14 mouse cellular contexts compared by ENCODE assay signal in the genomic region with DNA sequence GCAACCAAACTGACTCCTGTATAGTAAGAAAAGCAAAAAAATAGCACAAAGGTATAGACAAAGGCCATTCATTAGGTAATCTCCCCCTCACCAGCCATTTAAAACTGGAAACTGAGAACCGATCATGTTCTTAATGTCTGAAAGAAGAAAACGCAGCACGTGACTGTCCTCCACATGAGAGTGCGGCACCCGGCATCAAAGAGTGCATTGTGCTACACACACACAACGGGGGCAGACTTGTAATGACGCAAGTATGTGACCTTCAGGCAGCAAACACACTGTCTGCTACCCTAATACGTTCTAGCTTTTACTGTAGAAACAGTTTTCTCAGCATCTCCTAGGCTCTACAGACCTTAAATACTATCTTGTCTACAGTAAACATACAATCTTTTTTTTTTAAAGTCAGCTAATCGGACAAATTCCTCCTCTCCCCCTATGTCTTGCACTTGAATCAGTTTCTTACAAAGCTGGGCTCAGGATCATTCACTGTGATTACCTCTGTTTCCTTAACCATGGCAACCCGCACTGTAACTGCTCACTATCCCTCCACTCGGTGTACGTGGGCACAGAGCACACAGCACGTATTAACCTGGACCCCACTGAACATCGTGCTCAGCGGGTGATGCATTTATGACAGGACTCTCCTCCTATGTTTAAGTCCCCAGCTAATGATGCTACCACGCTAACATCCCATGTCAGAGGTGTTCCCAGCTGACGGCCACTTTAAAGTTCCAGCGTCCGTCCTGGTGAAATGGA. TPM values are rescaled to one million over a fixed set of nuclear protein-coding genes. Genes with fewer than 3 reads are reported as not detected.
DNase-seq lines count a peak whose midpoint lies in the region; ATAC-seq and TF ChIP-seq lines count a peak whose summit lies in the region.
"Had no signal": no experiment of that assay in that cellular context is flagged by ENCODE, and none has a peak within 500 bp of the region (broad histone marks: within the 10 kb centered on the region; RNA-seq: fewer than 3 reads in every experiment).

No protein-coding gene starts in this region.

- 63% methylated on average over 19 of the region's 19 CpGs for WGBS in midbrain, embryonic 16.5 days
- 85% methylated on average over 19 of the region's 19 CpGs for WGBS in midbrain, embryonic 11.5 days
- WGBS in embryonic facial prominence, embryonic 12.5 days = 50% methylated on average over 19 of the region's 19 CpGs
- 78% methylated on average over 19 of the region's 19 CpGs for WGBS in limb, embryonic 12.5 days

- peak overlapping the region; percentile 48 for H3K27ac ChIP-seq in gastrocnemius, adult 2 months
- no peak overlapping the region for H3K27ac ChIP-seq in midbrain, embryonic 16.5 days (ENCODE audit: low read length)
- no peak overlapping the region for H3K27ac ChIP-seq in midbrain, embryonic 11.5 days (ENCODE audit: low read depth, low read length)
- H3K27ac ChIP-seq in embryonic facial prominence, embryonic 12.5 days = 0 out of 2 replicates have a peak overlapping the region, but pooled peaks have one; percentile 17
- H3K27ac ChIP-seq in limb, embryonic 12.5 days = peak overlapping the region; percentile 56
- H3K27ac ChIP-seq: heart, embryonic 13.5 days; limb, embryonic 13.5 days had no signal

- H3K36me3 ChIP-seq in midbrain, embryonic 16.5 days (ENCODE audit: control insufficient read depth, insufficient read depth, low read length) = no peaks in the 10 kb centered on the region
- no peaks in the 10 kb centered on the region for H3K36me3 ChIP-seq in midbrain, embryonic 11.5 days (ENCODE audit: control insufficient read depth, insufficient read depth, low read length)
- H3K36me3 ChIP-seq in embryonic facial prominence, embryonic 12.5 days = 0 out of 2 replicates have a peak, but pooled peaks cover 4% of the 10 kb centered on the region
- peaks cover 4% of the 10 kb centered on the region; the same call in 1 of the 2 replicates for H3K36me3 ChIP-seq in limb, embryonic 12.5 days

- H3K9ac ChIP-seq in midbrain, embryonic 16.5 days (ENCODE audit: low read depth, low read length) = no peak overlapping the region
- H3K9ac ChIP-seq in midbrain, embryonic 11.5 days (ENCODE audit: low read length) = no peak overlapping the region
- H3K9ac ChIP-seq in embryonic facial prominence, embryonic 12.5 days = no peak overlapping the region
- H3K9ac ChIP-seq in limb, embryonic 12.5 days (replicated peaks) = no peak overlapping the region
- H3K9ac ChIP-seq: limb, embryonic 13.5 days had no signal

- H3K27me3 ChIP-seq in midbrain, embryonic 16.5 days (ENCODE audit: control insufficient read depth, insufficient read depth, low read depth, low read length) = no peaks in the 10 kb centered on the region
- H3K27me3 ChIP-seq in midbrain, embryonic 11.5 days (ENCODE audit: control insufficient read depth, insufficient read depth, low read length) = no peaks in the 10 kb centered on the region
- H3K27me3 ChIP-seq in embryonic facial prominence, embryonic 12.5 days = no peaks in the 10 kb centered on the region
- no peaks in the 10 kb centered on the region for H3K27me3 ChIP-seq in limb, embryonic 12.5 days
- H3K27me3 ChIP-seq: heart, embryonic 13.5 days; limb, embryonic 13.5 days had no signal

- H3K4me1 ChIP-seq in midbrain, embryonic 16.5 days (ENCODE audit: control insufficient read depth, insufficient read depth, low read length) = peaks cover 6% of the 10 kb centered on the region; the same call in 1 of the 2 replicates
- no peaks in the 10 kb centered on the region for H3K4me1 ChIP-seq in midbrain, embryonic 11.5 days (ENCODE audit: control insufficient read depth, insufficient read depth, low read length)
- H3K4me1 ChIP-seq in embryonic facial prominence, embryonic 12.5 days = peaks cover 38% of the 10 kb centered on the region
- peaks cover 48% of the 10 kb centered on the region for H3K4me1 ChIP-seq in limb, embryonic 12.5 days (replicated peaks)

- intact Hi-C loops in gastrocnemius, adult 2 months (cut with DNase I) = no loop called here
- intact Hi-C loops in gastrocnemius, postnatal 14 days (cut with DNase I; ENCODE audit: low total_unique reads) = no loop called here

- H3K9me3 ChIP-seq in midbrain, embryonic 16.5 days (replicated peaks; ENCODE audit: control insufficient read depth, low read length, poor library complexity, severe bottlenecking) = no peaks in the 10 kb centered on the region
- no peaks in the 10 kb centered on the region for H3K9me3 ChIP-seq in midbrain, embryonic 11.5 days (ENCODE audit: control insufficient read depth, low read length)
- no peaks in the 10 kb centered on the region for H3K9me3 ChIP-seq in embryonic facial prominence, embryonic 12.5 days
- no peaks in the 10 kb centered on the region for H3K9me3 ChIP-seq in limb, embryonic 12.5 days
- H3K9me3 ChIP-seq: heart, embryonic 13.5 days; limb, embryonic 13.5 days had no signal

- DNase-seq in gastrocnemius, adult 2 months = no peak
- no peak for DNase-seq in gastrocnemius, postnatal 14 days
- no peak for DNase-seq in midbrain, embryonic 11.5 days (ENCODE audit: low spot score, missing footprints)
- DNase-seq in spleen, postnatal 14 days (ENCODE audit: low spot score in 2 of 2) = no peak
- DNase-seq: cerebellum, adult 11-12 months; kidney, adult 11 months; midbrain, embryonic 14.5 days; right cerebral cortex, adult 18-20 months had no signal

- 0 out of 2 replicates have a peak, but pooled peaks have one; percentile 20 for ATAC-seq in midbrain, embryonic 16.5 days
- ATAC-seq in midbrain, embryonic 11.5 days (ENCODE audit: low FRiP score) = no peak
- ATAC-seq in embryonic facial prominence, embryonic 12.5 days (ENCODE audit: insufficient number of reproducible peaks, insufficient read depth, low FRiP score, low TSS enrichment) = no peak; the same call in 1 of the 2 replicates
- ATAC-seq in limb, embryonic 12.5 days (ENCODE audit: insufficient number of reproducible peaks, insufficient read depth, low FRiP score, low TSS enrichment, low read depth) = no peak
- no peak for ATAC-seq in erythroid progenitor cell, adult 5-6 weeks (replicated peaks; ENCODE audit: low FRiP score, poor library complexity, severe bottlenecking)

- H3K4me2 ChIP-seq in midbrain, embryonic 16.5 days (ENCODE audit: low read length) = no peak overlapping the region
- H3K4me2 ChIP-seq in midbrain, embryonic 11.5 days = no peak overlapping the region
- no peak overlapping the region for H3K4me2 ChIP-seq in embryonic facial prominence, embryonic 12.5 days (replicated peaks)
- no peak overlapping the region for H3K4me2 ChIP-seq in limb, embryonic 12.5 days
- H3K4me2 ChIP-seq: heart, embryonic 13.5 days; limb, embryonic 13.5 days had no signal

- H3K4me3 ChIP-seq in gastrocnemius, adult 2 months = no peak overlapping the region
- no peak overlapping the region for H3K4me3 ChIP-seq in midbrain, embryonic 16.5 days (ENCODE audit: low read depth, low read length)
- no peak overlapping the region for H3K4me3 ChIP-seq in midbrain, embryonic 11.5 days (ENCODE audit: low read depth, low read length)
- H3K4me3 ChIP-seq in embryonic facial prominence, embryonic 12.5 days = no peak overlapping the region
- no peak overlapping the region for H3K4me3 ChIP-seq in limb, embryonic 12.5 days (replicated peaks)
- H3K4me3 ChIP-seq: heart, embryonic 13.5 days; limb, embryonic 13.5 days had no signal

- TF ChIP-seq CTCF in gastrocnemius, adult 2 months (IDR thresholded peaks at IDR 0.05) = no peak

RNA-seq across cellular contexts. Expression of a gene that starts 55.2 kb away (rescaled TPM):
- 10 to 100 TPM; 25.7 to 40.5 TPM for total RNA-seq in gastrocnemius, adult 2 months (2021)
- total RNA-seq in gastrocnemius, postnatal 14 days (2021) = 10 to 100 TPM; 22.8 to 45.1 TPM
- 3.8 TPM in 2 replicates for polyA plus RNA-seq in midbrain, embryonic 16.5 days (2015; fragmentation: Nextera tagmentation; extraction: Ambion mirVana)
- 4.0 and 4.6 TPM in 2 replicates for polyA plus RNA-seq in midbrain, embryonic 11.5 days (2014; fragmentation: Nextera tagmentation; extraction: Ambion mirVana)
- 5.9 and 6.5 TPM in 2 replicates for polyA plus RNA-seq in embryonic facial prominence, embryonic 12.5 days (2016; fragmentation: Nextera tagmentation; extraction: Ambion mirVana)
- 6.3 and 6.4 TPM in 2 replicates for polyA plus RNA-seq in limb, embryonic 12.5 days (2016; fragmentation: Nextera tagmentation; extraction: Ambion mirVana)
- total RNA-seq in erythroid progenitor cell, adult 5-6 weeks (2015; ENCODE audit: low replicate concordance) = 112 and 118 TPM in 2 replicates
- 181 and 233 TPM in 2 replicates for total RNA-seq in erythroid progenitor cell, adult 5-6 weeks (2017; ENCODE audit: low replicate concordance)

Comparison
In these comparisons a context has a peak if more than half of its experiments do, and no peak if none do; other contexts are left out.
1. H3K27ac ChIP-seq: peak in gastrocnemius, adult 2 months (single experiment), embryonic facial prominence, embryonic 12.5 days (single experiment) and limb, embryonic 12.5 days (single experiment); none in midbrain, embryonic 16.5 days (single experiment) and midbrain, embryonic 11.5 days (single experiment).